Mouse (Mus musculus) left cerebral cortex, adult 18-20 months (tissue): ENCODE results near the gene Slc35f1. TPM values are rescaled to one million over a fixed set of nuclear protein-coding genes. Genes with fewer than 3 reads are reported as not detected.

Source experiments
- DNase-seq, 2 experiments: peaks; one replicate each; pipeline ENCODE4 v3.0.0; 2021 to 2022; ENCODE audit warnings: low spot score in 2 of 2, mixed read lengths in 1 of 2
- total RNA-seq, 2 experiments: library from RNA; stranded (reverse); gene quantifications; 2 replicates each; pipeline ENCODE4 v1.2.3; 2021

Gene Slc35f1
- total RNA-seq, 2 experiments from 2014 or later = 45.5 to 52.8 TPM

DNA sequence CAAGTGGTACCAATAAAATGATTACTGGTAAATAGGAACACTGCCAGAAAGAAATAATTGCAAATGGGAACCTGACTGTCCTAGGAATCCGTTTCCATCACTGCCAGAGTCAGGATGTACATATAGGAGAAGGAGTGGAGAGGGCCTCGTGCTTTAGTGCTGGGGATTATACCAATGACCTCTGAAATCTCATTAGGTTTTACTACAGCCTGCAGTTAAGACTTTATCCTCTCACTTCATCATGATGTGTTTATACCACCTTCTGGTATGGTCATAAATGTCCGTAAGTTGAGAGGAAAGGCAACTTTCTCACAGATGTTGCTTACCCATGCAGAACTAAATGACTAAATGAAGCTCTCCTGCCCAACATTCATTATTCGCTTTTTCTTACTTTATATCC lies 401.2 kb downstream of the Slc35f1 start:
- no peak for DNase-seq

DNA sequence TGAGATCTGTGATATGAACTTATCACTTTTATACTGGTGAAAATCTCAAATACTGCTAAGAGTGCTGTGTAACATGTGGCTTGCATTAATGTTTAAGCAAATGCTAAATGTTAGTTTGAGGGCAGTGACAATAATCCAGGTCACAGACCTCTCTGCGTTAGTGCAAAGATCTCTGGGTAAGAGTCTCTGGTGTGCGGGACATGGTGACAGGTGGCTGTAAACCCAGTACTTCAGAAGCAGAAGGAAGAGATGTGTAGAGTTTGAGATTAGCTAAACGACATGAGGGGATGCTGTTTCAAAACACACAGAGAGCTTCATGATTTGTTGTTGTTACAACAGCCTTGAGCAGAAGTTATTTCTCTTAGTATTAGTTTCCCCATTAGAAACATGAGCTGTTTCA lies 406.1 kb downstream of the Slc35f1 start:
- DNase-seq = no peak

DNA sequence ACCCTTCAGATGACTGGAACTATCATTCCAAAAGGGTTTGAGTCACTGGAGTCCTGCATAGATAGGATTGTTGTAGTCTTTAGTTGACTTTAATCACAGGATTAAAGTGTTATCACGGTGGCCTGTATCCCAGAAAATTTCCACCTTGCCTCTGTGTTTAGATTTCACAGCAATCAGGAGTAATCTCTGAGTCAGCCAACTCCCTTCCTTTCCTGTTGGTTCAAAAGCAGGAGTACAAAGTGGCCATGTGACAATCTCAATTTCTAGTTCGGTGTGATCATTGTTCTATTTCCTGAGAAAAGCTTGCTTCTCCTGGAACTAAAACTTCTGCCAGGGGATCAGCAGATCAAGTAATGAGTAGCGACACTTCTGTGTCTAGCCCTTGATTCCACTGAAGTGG lies 410.5 kb downstream of the Slc35f1 start:
- DNase-seq = no peak

DNA sequence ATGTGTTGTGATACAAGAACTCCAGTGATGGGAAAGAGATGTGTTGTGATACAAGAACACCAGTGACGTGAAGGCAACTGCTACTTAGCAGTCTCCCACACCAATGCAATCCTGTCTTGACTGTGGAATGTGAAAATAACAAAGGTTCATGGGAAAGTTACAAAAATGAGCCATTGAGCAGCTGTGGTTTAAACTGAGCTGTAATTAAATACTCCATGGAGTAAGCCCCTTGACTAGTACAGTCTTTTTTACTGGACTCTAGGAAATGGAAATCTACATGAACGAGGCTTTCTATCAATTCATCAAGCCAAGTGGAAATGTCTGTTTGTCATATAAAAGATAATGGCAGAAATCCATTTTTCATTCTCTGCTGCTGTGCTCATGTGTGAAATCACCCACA lies 411.1 kb downstream of the Slc35f1 start:
- DNase-seq = no peak

DNA sequence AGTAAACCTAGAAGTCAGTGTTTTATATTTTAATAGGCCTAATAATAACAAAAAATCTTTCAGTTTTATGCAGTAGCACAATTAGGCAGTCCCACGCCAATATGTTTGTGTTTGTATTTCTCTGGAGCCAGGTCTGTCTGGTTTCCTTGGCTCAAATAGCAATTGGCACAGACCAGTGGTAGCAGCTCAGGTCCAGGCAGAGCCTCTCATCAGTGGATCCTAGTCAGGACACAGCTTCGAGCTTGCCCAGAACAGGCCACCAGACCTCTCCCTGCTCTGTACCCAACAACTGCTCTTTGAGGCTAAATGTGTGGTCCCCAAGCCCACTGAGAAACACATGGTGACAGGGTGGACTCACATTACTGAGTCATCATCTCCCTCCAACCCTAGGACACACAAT lies 412.1 kb downstream of the Slc35f1 start:
- DNase-seq = no peak

DNA sequence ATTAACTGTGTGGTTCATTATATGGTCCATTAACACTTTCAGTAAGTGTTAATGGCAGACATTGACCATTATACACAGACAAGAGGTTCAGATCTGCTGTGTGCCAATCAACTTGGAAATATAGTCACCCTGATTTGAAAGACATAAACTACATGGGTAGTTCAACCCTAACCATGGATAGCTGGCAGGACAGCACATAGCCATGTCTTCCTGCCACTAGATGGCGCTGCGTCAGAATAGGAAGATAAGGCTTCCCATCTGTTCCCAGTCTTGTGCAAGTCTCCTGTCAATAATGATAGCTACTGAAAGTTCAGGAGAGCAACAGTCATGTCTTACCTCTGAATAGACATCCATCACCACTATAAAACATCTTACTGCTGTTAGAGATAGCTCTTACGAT lies 424.7 kb downstream of the Slc35f1 start:
- DNase-seq = peak; percentile 57 to 72

DNA sequence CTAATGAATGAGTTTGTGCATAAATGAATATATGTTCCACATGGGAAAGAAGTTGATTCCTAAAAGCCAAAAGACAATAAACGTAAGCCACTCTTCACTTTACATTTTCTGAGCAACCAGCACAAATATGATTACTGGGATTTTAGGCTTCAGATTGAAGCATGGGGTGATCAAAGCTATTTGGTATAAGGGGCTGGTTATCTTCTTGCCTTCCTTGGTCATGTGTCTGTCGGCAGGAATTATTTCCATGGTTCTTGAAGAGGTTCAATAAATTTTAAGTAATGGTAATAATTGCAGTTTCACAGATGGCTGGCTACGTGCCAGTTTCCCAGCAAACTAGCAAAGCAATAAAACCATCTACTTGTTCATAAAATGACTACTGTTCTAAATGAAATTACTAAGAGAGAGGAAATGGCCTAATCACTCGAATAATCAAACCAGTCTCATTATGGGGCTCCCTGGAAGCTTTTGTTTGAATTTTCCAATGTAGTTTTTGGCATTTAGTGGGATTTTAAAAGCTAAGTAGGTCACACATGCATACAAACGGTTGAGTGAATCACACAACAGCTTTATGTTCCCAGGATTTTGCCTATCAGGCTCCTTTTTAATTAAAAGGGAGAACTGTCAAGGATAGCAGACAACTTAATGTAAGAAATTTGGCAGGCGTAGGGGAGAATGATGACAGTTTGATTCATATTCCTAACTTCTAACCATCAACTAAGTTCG lies 425.5 kb downstream of the Slc35f1 start:
- DNase-seq = no peak

DNA sequence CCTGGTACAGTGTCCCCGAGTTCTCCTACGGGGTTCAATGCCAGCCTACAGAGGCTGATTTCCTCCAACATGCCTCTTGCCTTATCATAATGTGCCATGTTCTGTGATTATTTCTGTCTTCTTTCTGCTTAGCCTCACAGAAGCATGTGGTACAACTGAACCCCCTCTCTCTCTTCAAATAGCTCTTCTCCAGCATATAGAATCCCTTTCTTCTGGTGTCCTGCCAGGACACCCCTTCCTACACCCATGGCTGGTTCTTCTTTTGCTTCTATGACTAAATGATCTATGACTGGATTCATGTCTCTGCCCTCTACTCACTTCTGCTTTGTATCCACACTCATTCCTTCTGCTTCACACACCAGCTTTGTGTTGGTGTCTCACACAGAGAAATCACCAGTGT lies 430.3 kb downstream of the Slc35f1 start:
- DNase-seq = no peak

DNA sequence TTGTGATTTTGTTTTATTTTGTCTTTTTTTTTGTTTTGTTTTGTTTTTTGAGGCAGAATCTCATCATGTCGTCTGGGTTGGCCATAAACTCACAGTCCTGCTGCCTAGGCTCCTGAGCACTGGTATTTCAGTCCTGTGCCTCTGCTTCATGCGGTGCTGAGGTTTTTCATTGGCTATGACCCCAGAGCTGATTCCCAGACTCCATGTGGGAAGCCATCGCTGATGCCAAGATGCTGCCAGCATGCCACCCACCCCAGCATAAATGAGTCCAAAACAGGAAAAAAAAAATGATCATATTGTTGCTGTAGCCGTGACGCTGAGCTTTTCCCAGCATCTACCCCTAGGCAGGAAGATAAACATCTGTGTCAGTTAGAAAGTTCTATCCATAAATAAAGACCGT lies 434.0 kb downstream of the Slc35f1 start:
- peak in 1 of 2 experiments; percentile 44 for DNase-seq

DNA sequence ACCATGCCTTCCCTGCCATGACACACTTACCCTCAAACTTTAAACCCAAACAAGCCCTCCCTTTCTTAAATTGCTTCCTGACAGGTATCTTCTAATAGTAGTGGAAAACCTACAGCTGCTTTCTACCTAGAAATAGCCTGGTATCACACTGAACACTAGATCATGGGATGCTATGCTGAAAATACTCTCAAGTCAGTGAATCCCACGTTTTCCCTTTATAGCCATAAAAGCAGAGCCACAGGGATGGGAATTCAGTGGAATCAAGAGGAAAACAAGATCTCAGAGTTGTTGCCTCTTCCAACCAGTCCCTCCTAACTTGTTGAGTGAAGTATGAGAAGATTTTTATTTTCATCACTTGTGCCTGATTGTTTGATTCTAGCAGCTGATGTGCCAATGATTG lies 442.4 kb downstream of the Slc35f1 start:
- DNase-seq = no peak

DNA sequence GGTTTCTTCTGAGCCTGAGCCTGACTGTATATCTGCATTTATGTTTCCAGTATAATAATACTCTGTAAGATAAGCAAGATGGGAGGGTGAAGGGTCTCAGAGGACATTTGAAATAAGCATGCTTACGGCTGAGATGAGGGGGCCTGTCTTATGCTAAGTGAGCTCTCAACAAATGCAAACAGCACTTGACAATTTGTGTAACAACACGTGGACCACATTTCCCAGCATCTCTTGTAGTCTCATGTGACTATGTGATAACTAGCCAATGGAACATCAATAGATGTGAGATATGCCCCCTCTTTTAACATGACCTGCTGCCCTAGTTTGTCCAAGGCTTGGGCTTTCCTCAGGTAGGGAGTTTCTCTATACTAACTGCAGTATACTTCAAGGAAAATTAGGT lies 460.0 kb downstream of the Slc35f1 start:
- no peak for DNase-seq

DNA sequence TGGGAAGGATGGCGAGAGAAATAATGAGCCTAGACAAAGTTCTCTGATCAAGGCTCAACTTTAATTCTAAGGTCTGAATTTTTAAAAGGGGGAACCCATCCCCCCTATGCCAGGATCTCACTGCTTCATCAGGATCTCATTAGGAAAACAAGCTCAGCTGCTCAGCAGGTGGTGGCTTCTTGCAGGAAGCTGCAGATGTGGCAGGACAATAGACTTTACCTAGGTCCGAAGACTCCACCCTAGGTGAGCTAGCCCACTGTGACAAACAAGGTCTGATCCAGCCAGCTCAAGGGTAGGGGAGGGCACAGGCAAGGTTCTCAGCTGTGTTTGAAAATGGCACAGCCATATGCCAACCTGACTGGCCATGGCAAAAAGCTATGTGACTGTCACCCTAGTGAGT lies 460.6 kb downstream of the Slc35f1 start:
- DNase-seq = no peak

DNA sequence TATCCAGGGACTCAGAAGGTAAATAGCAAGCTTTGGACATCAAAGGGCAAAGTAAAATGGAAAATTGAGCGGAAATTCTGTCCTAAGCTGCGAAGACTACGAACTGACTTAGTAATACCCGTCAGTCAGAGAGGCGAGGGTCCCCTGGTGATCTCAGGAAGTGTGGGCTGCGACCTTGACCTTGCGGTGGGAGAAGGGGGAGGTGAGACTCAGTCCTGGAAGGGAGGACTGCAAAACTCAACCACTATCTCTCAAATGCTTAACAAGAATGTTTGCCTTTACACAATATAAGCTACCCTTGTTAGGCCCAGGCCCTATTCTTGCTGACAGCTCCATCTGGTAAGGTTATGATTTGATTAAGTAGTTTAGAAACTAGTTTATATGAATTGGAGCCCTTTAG lies 466.0 kb downstream of the Slc35f1 start:
- no peak for DNase-seq

DNA sequence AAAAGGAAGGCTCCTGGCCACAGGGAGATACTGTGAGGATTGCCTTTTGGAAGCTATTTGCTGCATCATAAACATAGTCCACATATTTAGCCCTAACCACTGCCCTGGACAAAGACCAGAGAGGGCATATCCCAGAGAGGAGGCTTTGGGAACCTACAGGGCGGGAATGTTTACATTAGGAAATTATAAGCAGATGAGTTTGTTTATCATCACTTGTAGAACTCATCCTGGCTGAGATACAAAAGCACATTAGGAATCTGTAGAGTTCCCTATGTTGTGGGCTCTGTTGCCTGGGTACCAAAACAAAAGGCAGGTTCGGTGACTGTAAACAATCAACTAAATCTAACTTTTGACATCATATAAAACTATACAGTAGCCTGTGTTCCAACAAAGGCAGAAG lies 467.4 kb downstream of the Slc35f1 start:
- no peak for DNase-seq
